Mouse (Mus musculus) limb, embryonic 13.5 days (tissue): Measurements from ENCODE around the gene Ftsj1. TPM values are rescaled to one million over a fixed set of nuclear protein-coding genes. Genes with fewer than 3 reads are reported as not detected.

Source experiments
- ATAC-seq: fragments of 200-750 bp; cut with Nextera tagmentation; 2 replicates; pipeline ENCODE4 v1.8.0; 2017; ENCODE audit warnings: low read depth, moderate number of reproducible peaks, moderate TSS enrichment; ENCODE audit not compliant: low FRiP score
- H3K27ac ChIP-seq: fragments of 300-500 bp; sonication (generic); 2 replicates; pipeline ENCODE4 v1.5.1; 2015; ENCODE audit warnings: inconsistent platforms, mild to moderate bottlenecking, moderate library complexity
- H3K27me3 ChIP-seq: fragments of 300-500 bp; sonication (generic); 2 replicates; pipeline ENCODE4 v1.6.1; 2015; ENCODE audit warnings: mild to moderate bottlenecking, inconsistent platforms
- H3K36me3 ChIP-seq: fragments of 300-500 bp; sonication (generic); 2 replicates; pipeline ENCODE4 v1.6.1; 2015; ENCODE audit warnings: inconsistent platforms, mild to moderate bottlenecking, moderate library complexity
- H3K4me1 ChIP-seq: fragments of 300-500 bp; sonication (generic); 2 replicates; pipeline ENCODE4 v1.6.1; 2015; ENCODE audit warnings: inconsistent platforms
- H3K4me2 ChIP-seq: fragments of 300-500 bp; sonication (generic); replicated peaks from 2 replicates; pipeline ENCODE4 v1.6.1; 2015; ENCODE audit warnings: inconsistent platforms, mild to moderate bottlenecking, moderate library complexity
- H3K4me3 ChIP-seq: fragments of 300-500 bp; sonication (generic); 2 replicates; pipeline ENCODE4 v1.5.1; 2015; ENCODE audit warnings: moderate library complexity, mild to moderate bottlenecking, inconsistent platforms
- H3K9ac ChIP-seq: fragments of 300-500 bp; sonication (generic); 2 replicates; pipeline ENCODE4 v1.6.1; 2015; ENCODE audit warnings: mild to moderate bottlenecking, inconsistent platforms
- H3K9me3 ChIP-seq: fragments of 300-500 bp; sonication (generic); 2 replicates; pipeline ENCODE4 v1.6.1; 2016; ENCODE audit warnings: inconsistent platforms
- WGBS: fragments of 180-500 bp; shearing (Covaris S2); methylation state at CpG from one replicate; pipeline ENCODE4 v1.1.7; 2015; 5-methylcytosine and 5-hydroxymethylcytosine counted together
- polyA plus RNA-seq: library from polyadenylated mRNA; unstranded; fragments of >200 nt; fragmentation: Nextera tagmentation; extraction: Ambion mirVana; gene quantifications from 2 replicates; pipeline ENCODE4 v1.2.1, GENCODE M21; 2015

The Ftsj1 gene
- 46.3 and 49.0 TPM in 2 replicates for polyA plus RNA-seq

GRCm38 (mm10) chrX:8252334-8253285 is at the start of gene Ftsj1:
Gene Ftsj1 (minus strand): TSS chrX:8252406.
- peaks cover 6% of the 10 kb centered on the region; the same call in 1 of the 2 replicates for H3K4me1 ChIP-seq
- 14% methylated on average over 45 of the region's 45 CpGs for WGBS
- H3K27me3 ChIP-seq: no peaks in the 10 kb centered on the region
- H3K4me3 ChIP-seq: peak within 1 kb of the TSS; percentile 59
- H3K27ac ChIP-seq: no peak within 1 kb of the TSS; the same call in 1 of the 2 replicates
- no peaks in the 10 kb centered on the region; the same call in 1 of the 2 replicates for H3K9me3 ChIP-seq
- peak; percentile 96 for ATAC-seq
- H3K9ac ChIP-seq: peak within 1 kb of the TSS; percentile 74
- H3K36me3 ChIP-seq: no peaks in the 10 kb centered on the region
- H3K4me2 ChIP-seq: peak within 1 kb of the TSS; percentile 68

GRCm38 (mm10) chrX:8288621-8289020 is 36.4 kb upstream of the Ftsj1 start:
- Histone ChIP-seq H3K27me3 (no peaks in the 10 kb centered on the region), H3K4me3 (no peak overlapping the region), H3K27ac (no peak overlapping the region), H3K9ac (no peak overlapping the region), H3K4me1 (no peaks in the 10 kb centered on the region), H3K9me3 (no peaks in the 10 kb centered on the region), H3K4me2 (no peak overlapping the region), H3K36me3 (no peaks in the 10 kb centered on the region)
- ATAC-seq: no peak
- WGBS: 89% methylated on average over 5 of the region's 5 CpGs

- Histone ChIP-seq H3K9me3 (no peaks in the 10 kb centered on the region), H3K27me3 (peaks cover 17% of the 10 kb centered on the region; the same call in 1 of the 2 replicates), H3K4me2 (no peak overlapping the region), H3K27ac (no peak overlapping the region), H3K4me1 (no peaks in the 10 kb centered on the region), H3K4me3 (no peak overlapping the region), H3K36me3 (no peaks in the 10 kb centered on the region), H3K9ac (no peak overlapping the region)
- no peak for ATAC-seq
- WGBS: 91% methylated on average over 5 of the region's 5 CpGs
These were observed 21.9 kb upstream of the Ftsj1 start for GRCm38 (mm10) chrX:8274056-8274455.

- Histone ChIP-seq H3K4me1 (no peaks in the 10 kb centered on the region), H3K4me3 (peak overlapping the region; percentile 18; the same call in 1 of the 2 replicates), H3K4me2 (peak overlapping the region; percentile 44), H3K27ac (no peak overlapping the region), H3K9me3 (no peaks in the 10 kb centered on the region), H3K36me3 (no peaks in the 10 kb centered on the region), H3K9ac (no peak overlapping the region), H3K27me3 (peaks cover 17% of the 10 kb centered on the region; the same call in 1 of the 2 replicates)
- ATAC-seq: no peak
- 19% methylated on average over 10 of the region's 10 CpGs for WGBS
These were observed 19.8 kb upstream of the Ftsj1 start for GRCm38 (mm10) chrX:8272000-8272399.

- Histone ChIP-seq H3K36me3 (no peaks in the 10 kb centered on the region), H3K9ac (no peak within 1 kb of the TSS), H3K27me3 (peaks cover 17% of the 10 kb centered on the region; the same call in 1 of the 2 replicates), H3K9me3 (no peaks in the 10 kb centered on the region), H3K4me1 (no peaks in the 10 kb centered on the region), H3K4me3 (peak within 1 kb of the TSS; percentile 20), H3K27ac (no peak within 1 kb of the TSS), H3K4me2 (peak within 1 kb of the TSS; percentile 44)
- ATAC-seq: no peak
- 7% methylated on average over 14 of the region's 15 CpGs for WGBS
These were observed 19.0 kb upstream of the Ftsj1 start, which contains the start of gene Slc38a5 for GRCm38 (mm10) chrX:8271083-8271820. Gene Slc38a5 (plus strand): TSS chrX:8271133.

- no peak overlapping the region for H3K9ac ChIP-seq
- no peak overlapping the region for H3K4me3 ChIP-seq
- H3K27me3 ChIP-seq: no peaks in the 10 kb centered on the region
- no peak overlapping the region for H3K4me2 ChIP-seq
- no peaks in the 10 kb centered on the region for H3K36me3 ChIP-seq
- no peaks in the 10 kb centered on the region for H3K4me1 ChIP-seq
- WGBS: 86% methylated on average over 3 of the region's 3 CpGs
- H3K9me3 ChIP-seq: no peaks in the 10 kb centered on the region
- no peak overlapping the region for H3K27ac ChIP-seq
- no peak for ATAC-seq
These were observed 12.0 kb upstream of the Ftsj1 start for GRCm38 (mm10) chrX:8264222-8264621.

GRCm38 (mm10) chrX:8263156-8263804 is 11.1 kb upstream of the Ftsj1 start:
- 80% methylated on average over 5 of the region's 5 CpGs for WGBS
- Histone ChIP-seq H3K4me3 (no peak overlapping the region), H3K27ac (no peak overlapping the region), H3K4me1 (no peaks in the 10 kb centered on the region), H3K4me2 (no peak overlapping the region), H3K36me3 (no peaks in the 10 kb centered on the region), H3K9ac (no peak overlapping the region), H3K9me3 (no peaks in the 10 kb centered on the region), H3K27me3 (no peaks in the 10 kb centered on the region)
- no peak for ATAC-seq

GRCm38 (mm10) chrX:8259478-8259877 is 7.3 kb upstream of the Ftsj1 start:
- H3K9ac ChIP-seq: no peak overlapping the region
- 86% methylated on average over 12 of the region's 12 CpGs for WGBS
- H3K36me3 ChIP-seq: no peaks in the 10 kb centered on the region
- no peaks in the 10 kb centered on the region for H3K9me3 ChIP-seq
- ATAC-seq: no peak
- H3K4me3 ChIP-seq: no peak overlapping the region
- no peak overlapping the region for H3K27ac ChIP-seq
- no peak overlapping the region for H3K4me2 ChIP-seq
- H3K4me1 ChIP-seq: no peaks in the 10 kb centered on the region
- no peaks in the 10 kb centered on the region for H3K27me3 ChIP-seq

GRCm38 (mm10) chrX:8255807-8256206 is 3.6 kb upstream of the Ftsj1 start:
- Histone ChIP-seq H3K4me1 (peaks cover 6% of the 10 kb centered on the region; the same call in 1 of the 2 replicates), H3K4me2 (no peak overlapping the region), H3K9ac (no peak overlapping the region), H3K27me3 (no peaks in the 10 kb centered on the region), H3K27ac (no peak overlapping the region), H3K36me3 (no peaks in the 10 kb centered on the region), H3K4me3 (no peak overlapping the region), H3K9me3 (no peaks in the 10 kb centered on the region; the same call in 1 of the 2 replicates)
- WGBS: 31% methylated on average over 5 of the region's 6 CpGs
- ATAC-seq: no peak

- Histone ChIP-seq H3K4me1 (peaks cover 6% of the 10 kb centered on the region; the same call in 1 of the 2 replicates), H3K4me2 (no peak overlapping the region), H3K36me3 (no peaks in the 10 kb centered on the region), H3K27me3 (no peaks in the 10 kb centered on the region), H3K9ac (no peak overlapping the region), H3K4me3 (no peak overlapping the region), H3K9me3 (no peaks in the 10 kb centered on the region; the same call in 1 of the 2 replicates), H3K27ac (no peak overlapping the region)
- 89% methylated on average over 2 of the region's 2 CpGs for WGBS
- no peak for ATAC-seq
These were observed 1.5 kb upstream of the Ftsj1 start for GRCm38 (mm10) chrX:8253711-8254110.

GRCm38 (mm10) chrX:8251789-8252333 is 345 bp downstream of the Ftsj1 start:
- Histone ChIP-seq H3K9me3 (no peaks in the 10 kb centered on the region; the same call in 1 of the 2 replicates), H3K27me3 (no peaks in the 10 kb centered on the region), H3K4me3 (peak overlapping the region; percentile 59), H3K4me1 (peaks cover 6% of the 10 kb centered on the region; the same call in 1 of the 2 replicates), H3K9ac (peak overlapping the region; percentile 74), H3K36me3 (peaks cover 6% of the 10 kb centered on the region; the same call in 1 of the 2 replicates), H3K27ac (no peak overlapping the region), H3K4me2 (peak overlapping the region; percentile 68)
- ATAC-seq: peak; percentile 46
- WGBS: 17% methylated on average over 18 of the region's 18 CpGs
